ENCODE assay signal across 8 mouse cellular contexts in the genomic region with DNA sequence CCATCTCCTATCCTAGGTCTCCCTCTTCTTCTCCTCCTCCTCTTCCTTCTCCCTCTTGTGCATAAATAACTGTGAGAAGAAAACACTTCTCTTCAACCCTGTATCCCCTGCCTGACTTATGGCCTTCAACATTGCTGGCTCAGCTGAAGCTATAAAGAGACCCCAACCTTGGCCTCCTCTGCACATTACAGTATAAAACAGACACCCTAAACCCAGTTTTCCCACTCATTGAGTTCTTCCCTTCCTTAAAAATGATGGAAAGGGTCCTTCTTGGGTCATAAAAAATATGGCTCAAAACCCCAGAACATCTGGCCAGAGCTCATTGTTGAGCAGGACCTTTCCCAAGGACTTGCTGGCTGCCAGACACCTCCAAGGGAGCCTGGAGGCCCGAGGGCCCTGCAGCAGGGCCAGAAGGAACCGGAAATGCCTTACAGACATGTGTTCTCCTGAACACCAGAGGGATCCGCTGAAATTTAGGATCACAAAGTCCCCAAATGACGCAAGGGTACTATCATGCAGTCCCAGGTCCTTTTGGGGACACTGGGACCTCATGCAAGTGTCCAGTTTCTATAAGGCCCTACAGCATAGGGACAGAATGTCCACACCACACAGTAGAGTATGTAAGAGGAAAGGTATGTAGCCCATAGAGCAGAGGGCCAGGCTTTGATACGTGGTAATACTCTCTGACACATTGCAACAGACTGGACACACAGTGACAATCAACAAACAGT.
DNase-seq lines count a peak whose midpoint lies in the region; ATAC-seq lines count a peak whose summit lies in the region.

No protein-coding gene starts in this region.

- H3K4me3 ChIP-seq in hindbrain, embryonic 16.5 days (ENCODE audit: low read length) = no peak overlapping the region
- H3K4me3 ChIP-seq in hindbrain, embryonic 13.5 days = no peak overlapping the region
- no peak overlapping the region for H3K4me3 ChIP-seq in forebrain, embryonic 13.5 days

- H3K27ac ChIP-seq in hindbrain, embryonic 16.5 days (ENCODE audit: low read depth, low read length) = no peak overlapping the region
- H3K27ac ChIP-seq in hindbrain, embryonic 13.5 days = no peak overlapping the region
- no peak overlapping the region for H3K27ac ChIP-seq in forebrain, embryonic 13.5 days

- no peaks in the 10 kb centered on the region for H3K27me3 ChIP-seq in hindbrain, embryonic 16.5 days (replicated peaks; ENCODE audit: control insufficient read depth, insufficient read depth, low read length)
- no peaks in the 10 kb centered on the region for H3K27me3 ChIP-seq in hindbrain, embryonic 13.5 days
- H3K27me3 ChIP-seq in forebrain, embryonic 13.5 days = no peaks in the 10 kb centered on the region

- no peaks in the 10 kb centered on the region for H3K4me1 ChIP-seq in hindbrain, embryonic 16.5 days (ENCODE audit: control insufficient read depth, insufficient read depth, low read depth, low read length)
- 0 out of 2 replicates have a peak, but pooled peaks cover 2% of the 10 kb centered on the region for H3K4me1 ChIP-seq in hindbrain, embryonic 13.5 days (replicated peaks)
- no peaks in the 10 kb centered on the region for H3K4me1 ChIP-seq in forebrain, embryonic 13.5 days

- no peaks in the 10 kb centered on the region for H3K9me3 ChIP-seq in hindbrain, embryonic 16.5 days (ENCODE audit: control insufficient read depth, low read length)
- no peaks in the 10 kb centered on the region for H3K9me3 ChIP-seq in hindbrain, embryonic 13.5 days
- H3K9me3 ChIP-seq in forebrain, embryonic 13.5 days (replicated peaks) = no peaks in the 10 kb centered on the region

- WGBS in hindbrain, embryonic 16.5 days = 71% methylated on average over 5 of the region's 5 CpGs
- WGBS in hindbrain, embryonic 13.5 days = 79% methylated on average over 5 of the region's 5 CpGs
- 77% methylated on average over 5 of the region's 5 CpGs for WGBS in forebrain, embryonic 13.5 days

- peak; percentile 36 for DNase-seq in kidney, postnatal 10 days
- DNase-seq in cerebellum, postnatal 10 days = no peak
- no peak for DNase-seq in retina, embryonic 14.5 days (ENCODE audit: low spot score)
- no peak for DNase-seq in left cerebral cortex, adult 11 months (ENCODE audit: low spot score)

- H3K4me2 ChIP-seq in hindbrain, embryonic 16.5 days (ENCODE audit: low read length) = no peak overlapping the region
- H3K4me2 ChIP-seq in hindbrain, embryonic 13.5 days = no peak overlapping the region
- H3K4me2 ChIP-seq in forebrain, embryonic 13.5 days = no peak overlapping the region

- ATAC-seq in hindbrain, embryonic 16.5 days = peak; percentile 40
- no peak for ATAC-seq in hindbrain, embryonic 13.5 days (ENCODE audit: low FRiP score)
- ATAC-seq in common myeloid progenitor, adult 5-6 weeks (replicated peaks; ENCODE audit: low read depth, poor library complexity, severe bottlenecking) = 0 out of 2 replicates have a peak, but pooled peaks have one; percentile 7
- ATAC-seq in forebrain, embryonic 13.5 days = peak; percentile 23; the same call in 1 of the 2 replicates

- H3K36me3 ChIP-seq in hindbrain, embryonic 16.5 days (ENCODE audit: control insufficient read depth, insufficient read depth, low read length) = no peaks in the 10 kb centered on the region
- no peaks in the 10 kb centered on the region for H3K36me3 ChIP-seq in hindbrain, embryonic 13.5 days
- H3K36me3 ChIP-seq in forebrain, embryonic 13.5 days (ENCODE audit: poor library complexity, severe bottlenecking) = no peaks in the 10 kb centered on the region

- no peak overlapping the region for H3K9ac ChIP-seq in hindbrain, embryonic 16.5 days (ENCODE audit: low read depth, low read length)
- H3K9ac ChIP-seq in hindbrain, embryonic 13.5 days = no peak overlapping the region
- H3K9ac ChIP-seq in forebrain, embryonic 13.5 days = no peak overlapping the region
